Mouse (Mus musculus) lung, embryonic 16.5 days (tissue): ENCODE measurements around the gene Gm17334. TPM values are rescaled to one million over a fixed set of nuclear protein-coding genes. Genes with fewer than 3 reads are reported as not detected.

ENCODE experiments used
- ATAC-seq: fragments of 200-750 bp; cut with Nextera tagmentation; 2 replicates; pipeline ENCODE4 v1.8.0; 2017; ENCODE audit warnings: low read depth, mild to moderate bottlenecking, moderate library complexity
- H3K27ac ChIP-seq: fragments of 300-500 bp; sonication (generic); 2 replicates; pipeline ENCODE4 v1.5.1; 2014; ENCODE audit warnings: mild to moderate bottlenecking, control low read depth, low read length
- H3K27me3 ChIP-seq: fragments of 300-500 bp; sonication (generic); 2 replicates; pipeline ENCODE4 v1.6.1; 2014; ENCODE audit warnings: low read depth, low read length, mixed read lengths; ENCODE audit not compliant: control insufficient read depth, insufficient read depth
- H3K36me3 ChIP-seq: fragments of 300-500 bp; sonication (generic); 2 replicates; pipeline ENCODE4 v1.6.1; 2014; ENCODE audit warnings: low read length; ENCODE audit not compliant: control insufficient read depth, insufficient read depth
- H3K4me1 ChIP-seq: fragments of 300-500 bp; sonication (generic); replicated peaks from 2 replicates; pipeline ENCODE4 v1.6.1; 2014; ENCODE audit warnings: low read length, mixed read lengths; ENCODE audit not compliant: control insufficient read depth, insufficient read depth
- H3K4me2 ChIP-seq: fragments of 300-500 bp; sonication (generic); 2 replicates; pipeline ENCODE4 v1.6.1; 2014; ENCODE audit warnings: low read depth, low read length, control low read depth
- H3K4me3 ChIP-seq: fragments of 300-500 bp; sonication (generic); 2 replicates; pipeline ENCODE4 v1.5.1; 2014; ENCODE audit warnings: mild to moderate bottlenecking, low read length, control low read depth
- H3K9ac ChIP-seq: fragments of 300-500 bp; sonication (generic); 2 replicates; pipeline ENCODE4 v1.6.1; 2014; ENCODE audit warnings: low read length, control low read depth
- H3K9me3 ChIP-seq: fragments of 300-500 bp; sonication (generic); 2 replicates; pipeline ENCODE4 v1.6.1; 2016; ENCODE audit warnings: low read length; ENCODE audit not compliant: control insufficient read depth
- WGBS: fragments of 180-500 bp; shearing (Covaris S2); extraction: QIAGEN DNeasy Blood & Tissue Kit; methylation state at CpG from one replicate; pipeline ENCODE4 v1.1.7; 2014; 5-methylcytosine and 5-hydroxymethylcytosine counted together
- polyA plus RNA-seq: library from polyadenylated mRNA; unstranded; fragments of >200 nt; fragmentation: Nextera tagmentation; extraction: Ambion mirVana; gene quantifications from 2 replicates; pipeline ENCODE4 v1.2.1, GENCODE M21; 2015

The Gm17334 gene
- polyA plus RNA-seq, 1 experiment from 2014 or later: 0.39 TPM

GRCm38 (mm10) chr11:53769185-53769576 lies 3.8 kb downstream of the Gm17334 start:
- Histone ChIP-seq H3K36me3 (peaks cover 2% of the 10 kb centered on the region; the same call in 1 of the 2 replicates), H3K9ac (peak overlapping the region; percentile 86), H3K27me3 (no peaks in the 10 kb centered on the region), H3K27ac (peak overlapping the region; percentile 41), H3K9me3 (no peaks in the 10 kb centered on the region), H3K4me2 (peak overlapping the region; percentile 61), H3K4me1 (peaks cover 19% of the 10 kb centered on the region), H3K4me3 (peak overlapping the region; percentile 83)
- 47% methylated on average over 12 of the region's 12 CpGs for WGBS
- ATAC-seq: no peak

- H3K36me3 ChIP-seq: no peaks in the 10 kb centered on the region
- no peak for ATAC-seq
- H3K4me1 ChIP-seq: peaks cover 24% of the 10 kb centered on the region
- H3K9ac ChIP-seq: no peak overlapping the region
- no peak overlapping the region for H3K27ac ChIP-seq
- H3K4me2 ChIP-seq: no peak overlapping the region
- H3K9me3 ChIP-seq: no peaks in the 10 kb centered on the region
- H3K27me3 ChIP-seq: no peaks in the 10 kb centered on the region
- WGBS: 69% methylated on average over 13 of the region's 13 CpGs
- no peak overlapping the region for H3K4me3 ChIP-seq
These were observed 4.4 kb downstream of the Gm17334 start for GRCm38 (mm10) chr11:53768422-53769184.

GRCm38 (mm10) chr11:53764581-53764980 lies 8.4 kb downstream of the Gm17334 start:
- whole genome bisulfite sequencing: 49% methylated on average over 5 of the region's 5 CpGs
- H3K27me3 ChIP-seq: no peaks in the 10 kb centered on the region
- no peaks in the 10 kb centered on the region for H3K9me3 ChIP-seq
- peak overlapping the region; percentile 72 for H3K9ac ChIP-seq
- no peak overlapping the region for H3K4me2 ChIP-seq
- no peak for ATAC-seq
- H3K27ac ChIP-seq: peak overlapping the region; percentile 99
- no peak overlapping the region for H3K4me3 ChIP-seq
- peaks cover 48% of the 10 kb centered on the region for H3K4me1 ChIP-seq
- no peaks in the 10 kb centered on the region for H3K36me3 ChIP-seq

GRCm38 (mm10) chr11:53763496-53764140 lies 9.4 kb downstream of the Gm17334 start:
- Histone ChIP-seq H3K4me2 (peak overlapping the region; percentile 82), H3K36me3 (no peaks in the 10 kb centered on the region), H3K9me3 (no peaks in the 10 kb centered on the region), H3K4me3 (peak overlapping the region; percentile 43), H3K27me3 (no peaks in the 10 kb centered on the region), H3K27ac (peak overlapping the region; percentile 99), H3K9ac (peak overlapping the region; percentile 72), H3K4me1 (peaks cover 47% of the 10 kb centered on the region)
- WGBS: under 1% methylated on average over 31 of the region's 33 CpGs
- ATAC-seq: peak; percentile 81

GRCm38 (mm10) chr11:53762827-53763495 lies 10.0 kb downstream of the Gm17334 start:
- WGBS: 2% methylated on average over 23 of the region's 23 CpGs
- H3K4me2 ChIP-seq: peak overlapping the region; percentile 82
- H3K9ac ChIP-seq: peak overlapping the region; percentile 72
- H3K9me3 ChIP-seq: no peaks in the 10 kb centered on the region
- ATAC-seq: peak; percentile 48
- H3K36me3 ChIP-seq: no peaks in the 10 kb centered on the region
- no peaks in the 10 kb centered on the region for H3K27me3 ChIP-seq
- peak overlapping the region; percentile 99 for H3K27ac ChIP-seq
- peaks cover 47% of the 10 kb centered on the region for H3K4me1 ChIP-seq
- peak overlapping the region; percentile 43 for H3K4me3 ChIP-seq

- Histone ChIP-seq H3K4me2 (peak overlapping the region; percentile 82), H3K9ac (peak overlapping the region; percentile 72), H3K27me3 (no peaks in the 10 kb centered on the region), H3K36me3 (no peaks in the 10 kb centered on the region), H3K4me3 (peak overlapping the region; percentile 43), H3K9me3 (no peaks in the 10 kb centered on the region), H3K4me1 (peaks cover 47% of the 10 kb centered on the region), H3K27ac (peak overlapping the region; percentile 99)
- no peak for ATAC-seq
- 45% methylated on average over 2 of the region's 2 CpGs for WGBS
These were observed 10.6 kb downstream of the Gm17334 start for GRCm38 (mm10) chr11:53762426-53762825.

- no peak overlapping the region for H3K9ac ChIP-seq
These were observed 11.2 kb downstream of the Gm17334 start for GRCm38 (mm10) chr11:53761822-53762221.

GRCm38 (mm10) chr11:53761284-53761683 lies 11.7 kb downstream of the Gm17334 start:
- ATAC-seq: no peak
- no peaks in the 10 kb centered on the region for H3K9me3 ChIP-seq
- peak overlapping the region; percentile 31 for H3K9ac ChIP-seq
- H3K27ac ChIP-seq: peak overlapping the region; percentile 99
- H3K4me2 ChIP-seq: 0 out of 2 replicates have a peak overlapping the region, but pooled peaks have one; percentile 15
- no peaks in the 10 kb centered on the region for H3K36me3 ChIP-seq
- peaks cover 47% of the 10 kb centered on the region for H3K4me1 ChIP-seq
- no peaks in the 10 kb centered on the region for H3K27me3 ChIP-seq
- H3K4me3 ChIP-seq: no peak overlapping the region
- 50% methylated on average over 5 of the region's 5 CpGs for WGBS

More at GRCm38 (mm10) chr11:53761822-53762221, 11.2 kb downstream of the Gm17334 start:
- ATAC-seq: peak; percentile 77
- Histone ChIP-seq H3K27ac (peak overlapping the region; percentile 99), H3K36me3 (no peaks in the 10 kb centered on the region), H3K4me1 (peaks cover 47% of the 10 kb centered on the region), H3K9me3 (no peaks in the 10 kb centered on the region), H3K4me2 (0 out of 2 replicates have a peak overlapping the region, but pooled peaks have one; percentile 15), H3K27me3 (no peaks in the 10 kb centered on the region), H3K4me3 (no peak overlapping the region)
- WGBS: 10% methylated on average over 2 of the region's 2 CpGs
